Mouse (Mus musculus) spleen, adult 18-20 months (tissue): Measurements from ENCODE around the gene Arhgap17.

ENCODE experiments used
- DNase-seq, 2 experiments: peaks; one replicate each; pipeline ENCODE4 v3.0.0; 2022; ENCODE audit warnings: mixed read lengths in 2 of 2

The Arhgap17 gene

DNA sequence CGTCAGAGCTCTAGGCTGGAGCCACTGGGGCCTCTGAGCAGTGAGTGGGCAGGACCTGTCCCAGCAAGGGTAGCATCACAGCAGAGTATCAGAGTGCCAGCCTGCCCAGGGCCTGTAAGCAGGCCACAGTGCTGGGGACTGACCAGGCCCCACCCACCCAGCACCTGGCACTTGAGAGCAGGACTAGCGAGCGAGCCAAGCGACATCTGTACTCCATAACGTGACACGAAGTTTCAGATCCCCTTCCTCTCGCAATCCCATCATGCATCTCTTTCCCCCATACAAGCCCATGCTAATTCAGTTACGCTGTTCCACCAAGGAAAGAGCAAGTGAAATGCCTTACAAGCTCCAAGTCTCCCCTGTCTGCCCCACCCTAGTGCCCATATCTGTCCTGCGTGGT, 39.2 kb downstream of the Arhgap17 start:
- DNase-seq: peak; percentile 53 to 54

DNA sequence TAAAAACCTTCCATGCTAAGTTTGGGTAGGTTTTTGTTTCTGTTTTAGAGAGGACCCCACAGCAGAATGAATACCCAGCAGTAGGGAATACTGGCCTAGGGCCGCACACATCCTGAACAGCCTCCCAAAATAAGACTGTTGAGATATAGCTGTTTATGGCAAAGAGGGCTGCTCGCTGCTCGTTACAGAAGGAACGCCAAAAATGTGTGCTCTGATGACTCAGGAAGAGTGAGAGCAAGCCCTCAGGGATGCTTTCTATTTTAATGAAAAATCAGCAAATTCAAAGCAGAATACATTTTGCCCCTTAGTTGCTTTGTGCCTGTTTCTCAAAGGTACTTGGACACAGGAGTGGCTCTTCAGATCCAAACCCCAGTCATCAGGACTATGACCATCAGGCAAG, 41.8 kb downstream of the Arhgap17 start:
- DNase-seq: no peak

DNA sequence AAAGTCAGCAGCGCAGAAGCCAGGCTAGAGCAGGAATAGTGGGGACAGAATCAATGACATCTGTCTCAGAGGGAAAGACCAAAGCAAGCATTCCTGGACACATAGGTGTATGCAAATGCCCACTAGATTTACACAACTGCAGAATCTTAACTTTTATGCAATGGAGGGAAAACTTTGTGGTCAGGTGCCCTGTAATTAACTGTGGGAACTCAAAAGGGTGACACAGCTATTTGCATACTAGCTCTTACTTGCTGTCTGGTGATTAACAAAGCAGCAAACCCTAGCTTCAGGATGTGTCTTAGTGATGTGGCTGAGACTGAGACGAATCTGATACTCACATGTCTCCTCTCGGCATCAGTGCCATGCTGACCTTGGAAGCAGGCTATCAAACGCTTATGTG, 42.8 kb downstream of the Arhgap17 start:
- no peak for DNase-seq

DNA sequence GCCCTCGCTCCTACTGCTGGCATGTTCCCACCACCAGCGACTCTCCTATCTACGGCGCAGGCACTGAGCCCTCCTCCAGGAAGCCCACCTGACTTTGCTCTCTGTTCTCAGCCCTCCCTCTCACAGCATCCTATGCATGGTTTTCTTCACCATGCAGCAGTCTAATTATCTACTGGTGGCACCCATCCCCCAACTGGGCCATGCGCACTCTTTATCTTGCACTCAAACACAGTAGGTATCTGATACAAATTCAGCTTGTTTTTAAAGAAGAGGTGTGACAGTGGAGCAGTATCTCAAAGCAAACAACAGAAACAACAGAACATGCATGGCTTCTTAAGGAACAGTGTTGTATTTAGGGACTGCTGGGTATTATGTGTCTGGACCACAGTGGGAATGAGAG, 43.7 kb downstream of the Arhgap17 start:
- DNase-seq: no peak

DNA sequence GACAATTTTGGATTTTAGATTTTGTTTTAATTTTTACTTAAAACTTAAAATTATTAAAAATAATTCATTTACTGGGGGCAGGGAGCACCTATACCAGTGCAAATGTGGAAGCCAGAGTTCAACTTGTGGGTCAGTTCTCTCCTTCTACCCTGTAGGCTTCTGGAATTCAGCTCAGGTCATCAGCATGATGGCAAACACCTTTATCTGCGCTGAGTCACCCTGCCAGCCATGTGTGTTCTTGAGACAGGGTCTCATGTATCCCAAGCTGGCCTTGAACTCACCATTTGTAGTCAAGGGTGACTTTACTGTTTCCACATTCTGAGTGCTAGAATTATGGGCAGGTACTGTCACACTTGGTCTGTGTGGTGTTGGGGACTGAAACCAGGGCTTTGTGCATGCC, 45.6 kb downstream of the Arhgap17 start:
- DNase-seq: no peak

DNA sequence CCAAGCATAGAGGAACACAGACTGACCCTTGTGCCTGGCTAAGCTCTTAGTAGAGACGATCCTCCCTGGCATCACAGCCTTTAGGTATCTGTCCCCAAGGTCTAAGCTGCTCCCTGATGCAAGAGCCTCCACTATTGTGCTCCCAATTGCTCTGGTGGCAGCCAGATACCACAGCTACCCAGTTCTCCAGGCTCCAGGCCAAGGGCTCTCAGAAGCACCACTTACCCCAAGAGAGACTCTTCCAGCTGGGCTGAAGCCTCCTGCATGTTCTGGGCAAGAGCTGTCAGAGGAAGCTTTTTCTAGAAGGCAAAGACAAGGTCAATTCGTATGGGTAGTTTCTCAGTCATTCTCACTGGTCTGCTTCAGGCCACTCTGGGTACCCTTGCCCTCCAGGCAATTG, 46.3 kb downstream of the Arhgap17 start:
- no peak for DNase-seq

DNA sequence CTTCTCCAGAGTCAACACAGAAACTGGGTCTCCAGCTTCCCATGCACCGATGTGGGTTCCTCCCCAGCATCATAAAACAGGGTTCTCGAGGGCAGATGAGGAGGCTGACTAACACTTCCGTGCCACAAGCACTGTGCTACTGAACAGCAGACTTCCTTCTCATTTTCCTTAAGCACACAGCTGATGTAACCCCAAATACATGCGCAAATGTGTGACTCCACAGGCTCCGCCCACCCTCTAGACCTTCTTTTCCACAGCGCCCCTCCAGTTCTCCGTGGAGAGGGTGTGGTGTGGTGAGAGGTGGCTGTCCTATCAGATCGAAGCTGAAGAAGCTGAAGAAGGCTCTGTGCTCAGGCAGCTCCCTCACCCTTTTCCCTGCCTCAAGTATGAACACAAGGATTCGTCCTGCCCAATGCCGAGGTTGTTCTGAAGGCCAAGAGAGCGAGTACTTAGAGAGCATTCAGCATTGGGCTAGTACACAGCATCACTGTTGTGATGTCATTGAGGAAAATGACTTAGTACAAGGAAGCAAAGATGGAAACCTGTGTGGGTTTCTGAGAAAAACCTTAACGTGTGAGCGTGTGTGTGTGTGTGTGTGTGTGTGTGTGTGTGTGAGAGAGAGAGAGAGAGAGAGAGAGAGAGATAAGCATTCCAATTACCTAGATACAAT, 47.1 kb downstream of the Arhgap17 start:
- DNase-seq: no peak

DNA sequence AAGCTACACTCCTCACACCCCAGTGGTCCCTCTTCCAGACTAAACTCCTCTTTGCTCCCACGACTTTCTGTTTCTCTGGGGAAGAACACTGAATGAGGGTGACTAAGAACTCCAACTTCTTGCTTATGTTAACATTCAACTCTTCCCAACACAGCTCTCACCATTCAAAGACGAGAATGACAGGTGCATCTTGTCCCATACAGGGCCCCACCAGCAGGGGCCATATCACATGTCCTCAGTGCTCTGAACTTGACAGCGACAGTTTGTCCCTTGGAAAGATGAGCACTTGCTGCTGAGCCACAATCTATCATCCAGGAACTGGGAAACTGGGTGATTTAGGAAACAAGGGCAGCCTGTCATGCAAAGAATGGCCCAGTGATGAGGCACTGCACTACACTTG, 57.0 kb downstream of the Arhgap17 start:
- no peak for DNase-seq

DNA sequence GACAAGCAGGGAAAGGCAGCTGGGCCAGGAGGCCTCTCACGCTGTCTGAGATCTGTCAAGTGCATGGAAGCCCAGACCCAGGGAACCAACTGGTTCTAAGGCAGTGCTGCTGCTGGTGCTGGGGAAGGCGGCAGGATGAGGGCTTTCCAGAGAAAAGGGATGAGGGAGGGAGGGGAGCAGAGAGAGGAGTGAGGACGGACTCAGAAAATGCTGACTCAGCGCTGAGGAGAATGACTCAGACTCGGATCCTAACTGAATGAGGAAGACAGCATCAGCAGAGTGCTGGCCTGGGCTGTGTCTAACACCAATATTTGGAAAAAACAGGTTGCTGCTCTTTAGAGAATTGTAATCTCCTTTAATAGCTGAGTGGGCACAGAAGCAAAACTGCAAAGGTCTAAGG, 57.9 kb downstream of the Arhgap17 start:
- DNase-seq: no peak

DNA sequence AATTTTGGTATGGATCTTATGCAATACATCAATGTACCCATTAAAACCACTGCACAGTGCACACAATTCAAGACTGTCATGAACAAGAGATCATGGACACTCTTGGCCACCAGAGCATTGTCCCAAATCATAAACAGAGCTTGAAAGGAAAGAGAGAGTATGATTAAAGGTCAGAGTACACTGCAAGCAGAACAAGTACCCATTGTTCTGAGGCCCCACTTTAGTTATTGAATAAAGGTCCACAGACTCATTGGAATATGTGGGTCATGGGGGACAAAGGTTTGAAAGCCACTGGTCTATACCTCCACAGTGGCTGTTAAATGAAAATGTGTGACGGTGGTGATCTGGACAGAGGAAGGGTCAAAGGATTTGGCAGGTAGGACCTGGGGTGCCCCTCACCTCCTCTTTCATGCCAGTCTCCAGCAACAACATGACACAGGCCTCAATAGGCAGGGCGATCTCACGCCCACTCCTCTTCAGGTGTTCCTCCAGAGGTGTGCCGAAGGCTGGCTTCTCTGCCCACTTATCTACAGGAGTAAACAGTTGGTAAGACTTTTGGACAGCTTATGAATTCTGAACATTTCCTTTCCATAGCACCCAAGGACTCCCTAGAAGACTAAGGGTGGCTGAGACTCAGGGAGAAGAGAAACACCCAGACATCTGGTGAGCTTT, 61.7 kb downstream of the Arhgap17 start:
- no peak for DNase-seq

DNA sequence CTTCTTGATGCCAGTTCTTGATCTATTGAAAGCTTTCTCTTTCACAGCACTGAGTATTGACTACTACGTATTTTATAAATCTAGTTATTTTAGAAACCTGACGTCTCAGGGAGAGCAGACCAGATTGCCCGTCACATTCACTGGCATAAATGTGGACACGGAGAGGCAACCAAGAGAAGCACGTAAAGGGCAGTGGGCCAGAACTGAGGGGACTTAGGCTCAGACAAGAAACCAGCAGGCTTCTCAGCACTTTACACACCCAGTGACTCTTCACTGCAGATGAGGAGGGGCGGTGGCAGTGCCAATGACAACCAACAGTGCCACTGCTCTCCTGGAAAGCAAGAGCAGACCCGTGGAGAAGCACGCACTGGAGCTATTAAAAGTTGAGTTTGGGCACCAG, 62.5 kb downstream of the Arhgap17 start:
- DNase-seq: no peak

DNA sequence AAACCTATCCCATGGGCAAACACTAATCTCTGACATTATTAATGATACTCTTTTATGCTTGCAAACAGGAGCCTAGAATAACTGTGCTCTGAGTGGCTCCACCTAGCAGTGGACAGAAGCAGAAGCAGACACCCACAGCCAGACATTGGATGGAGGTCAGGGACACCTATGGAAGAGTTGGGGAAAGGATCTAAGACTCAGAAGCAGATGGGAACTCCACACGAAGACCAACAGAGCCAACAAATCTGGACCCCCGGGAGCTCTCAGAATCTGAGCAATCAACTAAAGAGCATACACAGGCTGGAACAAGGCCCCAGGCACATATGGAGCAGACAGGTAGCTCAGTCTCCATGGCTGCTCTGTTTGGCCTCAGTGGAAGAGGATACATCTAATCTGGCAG, 64.3 kb downstream of the Arhgap17 start:
- no peak for DNase-seq

DNA sequence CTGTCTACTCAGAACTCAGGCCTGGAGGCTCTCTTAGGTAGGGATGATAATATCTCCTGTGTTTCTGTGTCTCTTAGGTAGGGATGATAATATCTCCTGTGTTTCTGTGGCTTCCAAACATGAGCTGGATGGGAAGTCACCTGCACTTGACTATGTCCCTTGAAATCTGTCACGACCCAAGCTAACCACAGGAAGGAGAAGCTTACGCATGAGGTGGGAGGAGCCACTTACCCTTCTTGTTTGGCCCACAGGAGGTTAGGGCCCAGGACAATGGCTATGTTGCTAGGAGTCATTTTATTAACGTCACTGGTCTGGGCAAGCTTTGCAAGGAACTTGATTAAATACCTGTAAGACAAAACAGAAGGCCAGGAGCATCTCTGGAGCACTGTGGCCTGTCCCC, 69.5 kb downstream of the Arhgap17 start:
- no peak for DNase-seq

DNA sequence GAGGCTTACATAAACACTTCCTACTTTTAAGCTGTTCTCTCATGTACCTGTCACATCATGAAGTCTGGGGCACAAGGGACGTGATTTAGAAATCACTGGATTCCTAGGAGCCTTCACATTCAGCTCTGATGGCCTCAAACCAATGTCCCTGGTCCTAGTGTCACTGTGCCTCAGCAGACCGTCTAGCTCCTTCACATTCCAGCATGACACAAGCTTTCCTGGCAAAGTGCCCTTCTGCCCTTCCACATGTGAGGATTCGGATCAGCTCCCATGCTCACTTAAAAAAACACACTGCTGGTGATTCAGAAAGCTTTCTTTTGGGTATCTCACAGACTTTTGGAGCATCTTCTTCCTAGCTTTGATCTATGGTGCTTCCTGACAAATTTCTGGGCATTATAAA, 71.5 kb downstream of the Arhgap17 start:
- no peak for DNase-seq

DNA sequence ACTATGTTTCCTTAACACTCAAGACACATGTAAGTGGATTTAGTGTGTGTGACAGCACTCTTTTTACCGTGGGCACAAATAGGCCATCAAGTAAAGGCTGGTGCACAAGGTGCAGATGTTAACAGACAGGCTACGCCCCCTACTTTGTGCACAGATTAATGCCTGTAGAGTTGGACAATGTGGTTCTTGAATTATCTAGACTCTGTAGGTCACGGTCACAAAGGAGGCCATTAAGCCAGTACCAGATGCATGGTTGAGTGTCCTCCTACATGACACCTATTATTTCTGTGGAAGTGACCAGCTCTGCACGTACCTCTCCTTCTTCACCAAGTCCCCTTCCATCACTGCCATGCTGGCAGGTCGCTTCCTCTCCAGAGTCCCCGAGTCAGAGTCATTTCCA, 73.6 kb downstream of the Arhgap17 start:
- no peak for DNase-seq

DNA sequence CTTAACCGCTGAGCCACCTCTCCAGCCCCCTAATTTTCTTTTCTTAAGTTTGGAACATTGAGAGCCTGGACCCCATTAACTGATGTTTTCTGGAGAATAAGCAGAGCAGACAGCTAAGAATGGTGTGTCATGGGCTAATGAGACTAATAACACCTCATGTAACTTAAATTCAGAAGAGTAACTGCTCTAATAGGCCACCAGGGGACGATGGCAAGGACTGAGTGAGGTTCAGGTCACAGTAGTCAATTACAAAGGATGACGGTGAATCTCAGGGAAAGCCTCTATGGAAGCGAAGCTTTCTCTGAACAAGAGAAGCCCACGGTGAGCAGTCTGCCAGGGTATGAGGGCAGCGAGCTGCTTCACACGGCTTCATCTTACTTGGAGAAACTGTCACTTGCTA, 74.3 kb downstream of the Arhgap17 start:
- no peak for DNase-seq

DNA sequence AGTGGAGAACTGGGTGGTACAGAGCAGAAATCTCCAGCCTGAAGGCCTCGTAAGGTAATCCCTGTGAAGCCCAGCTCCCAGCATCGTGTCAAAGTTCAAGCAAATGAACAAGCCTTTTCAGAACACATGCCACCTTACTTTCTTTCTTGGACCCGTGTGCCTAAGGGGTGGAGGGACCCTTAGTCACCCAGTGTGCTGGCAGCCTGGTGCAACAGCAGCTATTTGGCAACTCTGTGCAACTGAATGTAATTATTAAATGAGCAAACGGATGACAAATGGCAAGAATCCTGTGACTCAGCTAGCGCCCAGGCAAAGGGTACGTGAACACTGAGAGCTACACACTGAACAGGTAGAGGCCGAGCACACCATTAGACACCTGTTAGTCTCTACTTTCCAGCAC, 75.8 kb downstream of the Arhgap17 start:
- no peak for DNase-seq

DNA sequence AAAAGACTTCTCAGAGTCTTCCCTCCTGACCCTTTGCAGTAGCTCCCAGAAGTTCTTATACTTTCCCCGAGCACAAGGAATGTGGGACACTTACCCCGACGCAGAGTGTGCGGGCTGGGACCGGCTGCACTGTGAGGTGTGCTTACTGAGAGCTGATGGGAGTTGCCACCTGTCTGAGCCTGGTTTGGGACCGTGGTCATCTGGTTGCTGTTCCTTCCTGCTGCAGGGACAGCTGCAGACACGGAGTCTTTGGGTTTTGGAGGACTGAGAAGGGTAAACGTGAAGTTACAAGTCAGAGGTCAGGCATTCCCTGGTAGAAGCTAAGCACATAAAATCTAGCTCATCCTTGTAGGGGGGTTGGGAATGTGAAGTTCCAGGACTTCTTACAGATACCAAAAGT, 77.8 kb downstream of the Arhgap17 start:
- DNase-seq: no peak

DNA sequence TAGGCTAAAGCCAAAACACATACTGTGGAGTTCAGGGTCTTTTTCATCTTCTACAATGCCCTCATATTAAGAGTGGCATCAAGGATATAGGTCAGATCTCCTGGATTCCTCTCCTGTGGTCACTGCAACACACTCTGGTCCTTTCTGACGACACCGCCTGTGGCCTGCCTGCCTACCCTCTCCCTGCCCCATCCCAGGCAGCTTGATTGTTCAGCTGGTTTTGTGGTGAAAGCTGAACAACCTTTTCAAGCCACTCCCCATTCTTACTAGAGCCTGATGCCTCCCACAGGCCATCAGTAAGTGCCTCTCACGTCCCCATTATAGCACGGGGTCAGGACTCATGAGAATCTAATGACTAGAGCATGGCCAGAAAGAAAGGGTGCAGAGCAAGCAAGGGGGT, 80.5 kb downstream of the Arhgap17 start:
- no peak for DNase-seq

DNA sequence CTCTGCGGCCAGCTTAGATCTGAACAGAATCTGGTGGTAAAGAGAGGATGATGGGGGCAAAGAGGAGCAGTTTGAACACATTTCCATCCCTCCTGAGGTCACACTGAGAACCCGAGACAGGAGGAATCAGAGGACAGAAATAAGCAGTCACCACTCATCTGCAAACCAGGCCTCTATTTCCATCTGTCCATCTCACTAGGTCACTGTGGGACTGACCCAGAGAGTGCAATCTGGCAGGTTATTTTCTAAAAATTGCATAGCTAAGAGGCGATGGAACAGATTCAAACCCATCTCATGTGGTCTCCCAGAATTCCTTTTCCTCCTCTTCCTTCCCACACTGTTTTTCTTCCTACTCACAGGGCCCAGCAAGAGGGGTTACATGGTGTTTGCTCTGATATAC, 81.8 kb downstream of the Arhgap17 start:
- DNase-seq: no peak

DNA sequence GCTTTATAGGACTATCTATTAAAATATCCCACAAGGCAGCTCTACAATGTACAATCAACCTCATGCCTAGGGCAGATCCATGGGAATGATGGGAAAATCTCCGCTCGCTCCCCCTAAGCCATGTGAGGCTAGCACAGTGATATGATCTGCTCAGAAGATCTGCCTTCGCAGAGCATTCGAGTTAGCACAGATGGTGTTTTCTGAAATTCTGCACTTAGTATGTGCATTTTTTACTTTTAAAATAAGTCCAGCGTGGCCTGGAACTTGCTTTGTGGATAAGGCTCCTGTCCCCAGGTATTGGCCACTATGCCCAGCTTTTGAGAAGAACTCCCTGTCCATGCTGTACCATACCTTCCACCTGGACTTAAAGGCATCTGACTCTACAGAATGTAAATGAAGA, 83.8 kb downstream of the Arhgap17 start:
- DNase-seq: no peak

DNA sequence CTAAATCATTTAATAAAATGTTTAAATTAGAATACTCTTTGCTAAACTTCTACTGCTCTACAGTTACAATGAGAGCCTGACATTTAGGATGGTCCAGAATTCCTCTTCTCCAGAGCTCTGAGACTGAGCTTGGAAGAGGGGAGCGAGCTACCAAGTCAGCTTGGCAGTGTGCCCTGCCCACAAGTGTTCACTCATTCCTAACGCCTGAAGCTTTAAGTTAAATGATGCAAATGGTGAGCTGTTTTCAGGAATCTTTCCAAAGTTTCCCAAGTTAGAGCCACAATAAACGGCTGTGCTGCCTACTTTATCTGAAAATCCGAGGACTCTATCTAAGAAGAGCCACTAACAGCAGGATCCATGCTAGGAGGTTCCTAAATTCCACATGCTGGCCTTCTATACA, 85.9 kb downstream of the Arhgap17 start:
- DNase-seq: no peak

DNA sequence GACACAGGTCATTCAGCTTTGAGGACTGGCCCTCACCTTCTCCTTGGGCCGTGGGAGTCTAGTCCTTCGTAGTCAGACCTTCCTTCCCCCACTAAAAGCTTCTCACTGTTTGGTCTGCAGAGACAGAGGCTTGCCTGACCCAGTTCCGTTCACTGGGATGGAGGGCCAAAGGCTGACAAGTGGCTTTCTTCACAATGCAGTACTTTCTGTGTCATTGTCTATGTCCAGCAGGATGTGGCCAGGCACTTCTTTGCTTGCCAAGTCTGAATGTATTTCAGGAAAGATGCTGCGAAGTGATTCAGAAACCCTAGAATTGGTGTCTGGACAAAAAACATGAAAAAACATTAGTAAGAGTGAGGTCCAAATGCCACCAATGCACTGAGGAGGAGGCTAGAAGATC, 89.9 kb downstream of the Arhgap17 start:
- DNase-seq: no peak

DNA sequence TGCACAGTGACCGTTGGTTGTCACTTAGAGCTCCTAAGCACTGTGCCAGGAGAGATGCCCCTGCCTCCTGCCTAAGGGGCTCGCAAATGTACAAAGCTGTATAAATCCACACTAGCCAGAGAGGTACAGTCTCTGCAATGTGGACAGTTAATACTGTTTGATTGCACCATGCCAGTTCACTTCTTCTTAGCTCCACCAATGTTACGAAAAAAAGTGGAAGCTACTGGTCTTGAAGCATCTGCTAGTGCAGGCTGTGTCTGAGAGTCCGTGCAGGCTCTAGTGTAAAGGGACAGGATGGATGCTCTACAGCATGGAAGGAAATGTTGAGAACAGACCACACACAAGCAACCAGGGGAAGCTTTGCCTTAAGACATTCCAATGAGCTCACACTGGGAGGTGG, 93.1 kb downstream of the Arhgap17 start:
- DNase-seq: no peak

DNA sequence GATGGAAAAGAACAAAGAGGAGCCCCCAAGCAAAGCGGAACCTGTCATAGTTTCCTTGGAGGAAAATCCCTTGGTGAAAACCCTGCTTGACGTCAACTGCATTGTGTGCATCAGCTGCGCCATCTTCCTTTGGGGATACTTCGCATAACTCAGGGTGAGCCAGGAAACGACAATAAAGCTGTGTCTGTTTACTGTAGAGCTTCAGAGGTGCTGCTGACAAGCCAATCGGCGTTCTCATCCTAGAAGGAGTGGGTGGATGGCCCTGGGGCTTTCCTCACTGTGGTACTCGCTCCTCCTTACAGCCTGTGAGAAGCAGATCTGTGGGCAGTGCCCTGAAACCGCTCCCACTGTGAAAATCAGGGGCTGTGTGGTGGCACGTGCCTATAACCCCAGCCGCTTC, 96.7 kb downstream of the Arhgap17 start:
- no peak for DNase-seq
